Mouse (Mus musculus) cortical plate, adult 2 months (tissue): Measurements from ENCODE around the gene Cmtm8.

Experiments used
- CTCF ChIP-seq: fragments of 200-500 bp; IDR thresholded peaks from 2 replicates; pipeline ENCODE4 v1.5.1; 2011; ENCODE audit warnings: mild to moderate bottlenecking, control low read depth, low read length; ENCODE audit not compliant: insufficient read depth; ENCODE audit errors: extremely low read depth
- POLR2A ChIP-seq: fragments of 200-500 bp; IDR thresholded peaks from 2 replicates; pipeline ENCODE4 v1.6.1; 2011; ENCODE audit warnings: mild to moderate bottlenecking, low read length, control low read depth; ENCODE audit not compliant: insufficient read depth; ENCODE audit errors: extremely low read depth

- TF ChIP-seq CTCF (no peak), POLR2A (no peak)
Observed at GRCm38 (mm10) chr9:114851419-114852190, 7.6 kb upstream of the Cmtm8 start.
